Mouse (Mus musculus): ENCODE results near the gene Coa7. TPM values are rescaled to one million over a fixed set of nuclear protein-coding genes. Genes with fewer than 3 reads are reported as not detected.
A peak's percentile ranks its signal among the peaks of the same experiment; 100 is the strongest.

Gene Coa7
- 45.6 and 55.2 TPM in 2 replicates for polyA plus RNA-seq (2015; fragmentation: Nextera tagmentation; extraction: Ambion mirVana)

- peak; percentile 95 for ATAC-seq (ENCODE audit: insufficient read depth, low FRiP score)
- WGBS: under 1% methylated on average over 45 of the region's 45 CpGs
- Histone ChIP-seq H3K27ac (ENCODE audit: low read length) (peak within 1 kb of the TSS; percentile 96), H3K9ac (ENCODE audit: low read length) (peak within 1 kb of the TSS; percentile 80), H3K36me3 (ENCODE audit: control insufficient read depth, insufficient read depth, low read length) (no peaks in the 10 kb centered on the region), H3K27me3 (ENCODE audit: control insufficient read depth, insufficient read depth, low read length) (no peaks in the 10 kb centered on the region), H3K4me3 (replicated peaks; ENCODE audit: low read length) (peak within 1 kb of the TSS; percentile 64), H3K9me3 (replicated peaks; ENCODE audit: control insufficient read depth, low read length) (no peaks in the 10 kb centered on the region), H3K4me2 (ENCODE audit: low read depth, low read length) (peak within 1 kb of the TSS; percentile 66), H3K4me1 (ENCODE audit: control insufficient read depth, insufficient read depth, low read length) (peaks cover 5% of the 10 kb centered on the region; the same call in 1 of the 2 replicates)
Measured at GRCm38 (mm10) chr4:108327730-108328484, at the start of gene Coa7. Gene Coa7, plus strand, starts transcription at chr4:108328140.

- Histone ChIP-seq H3K4me2 (ENCODE audit: low read depth, low read length) (peak overlapping the region; percentile 87), H3K27me3 (ENCODE audit: control insufficient read depth, insufficient read depth, low read length) (no peaks in the 10 kb centered on the region), H3K4me1 (ENCODE audit: control insufficient read depth, insufficient read depth, low read length) (peaks cover 12% of the 10 kb centered on the region), H3K9ac (ENCODE audit: low read length) (peak overlapping the region; percentile 96), H3K27ac (ENCODE audit: low read length) (peak overlapping the region; percentile 91), H3K36me3 (ENCODE audit: control insufficient read depth, insufficient read depth, low read length) (no peaks in the 10 kb centered on the region), H3K4me3 (replicated peaks; ENCODE audit: low read length) (peak overlapping the region; percentile 95), H3K9me3 (replicated peaks; ENCODE audit: control insufficient read depth, low read length) (0 out of 2 replicates have a peak, but pooled peaks cover under 1% of the 10 kb centered on the region)
- ATAC-seq (ENCODE audit: insufficient read depth, low FRiP score): no peak; the same call in 1 of the 2 replicates
- WGBS: 2% methylated on average over 14 of the region's 14 CpGs
Measured at GRCm38 (mm10) chr4:108300266-108300665, 27.7 kb upstream of the Coa7 start.

GRCm38 (mm10) chr4:108300670-108301373, 27.1 kb upstream of the Coa7 start, which contains the start of gene Zyg11b:
Gene Zyg11b, minus strand, starts transcription at chr4:108301096.
- Histone ChIP-seq H3K27ac (ENCODE audit: low read length) (peak within 1 kb of the TSS; percentile 91), H3K4me2 (ENCODE audit: low read depth, low read length) (peak within 1 kb of the TSS; percentile 87), H3K36me3 (ENCODE audit: control insufficient read depth, insufficient read depth, low read length) (no peaks in the 10 kb centered on the region), H3K9me3 (replicated peaks; ENCODE audit: control insufficient read depth, low read length) (0 out of 2 replicates have a peak, but pooled peaks cover 3% of the 10 kb centered on the region), H3K9ac (ENCODE audit: low read length) (peak within 1 kb of the TSS; percentile 96), H3K4me1 (ENCODE audit: control insufficient read depth, insufficient read depth, low read length) (peaks cover 12% of the 10 kb centered on the region), H3K4me3 (replicated peaks; ENCODE audit: low read length) (peak within 1 kb of the TSS; percentile 95), H3K27me3 (ENCODE audit: control insufficient read depth, insufficient read depth, low read length) (no peaks in the 10 kb centered on the region)
- under 1% methylated on average over 58 of the region's 58 CpGs for WGBS
- ATAC-seq (ENCODE audit: insufficient read depth, low FRiP score): peak; percentile 98

- Histone ChIP-seq H3K36me3 (ENCODE audit: control insufficient read depth, insufficient read depth, low read length) (no peaks in the 10 kb centered on the region), H3K4me2 (ENCODE audit: low read depth, low read length) (no peak overlapping the region), H3K4me3 (replicated peaks; ENCODE audit: low read length) (no peak overlapping the region), H3K27ac (ENCODE audit: low read length) (no peak overlapping the region), H3K9me3 (replicated peaks; ENCODE audit: control insufficient read depth, low read length) (0 out of 2 replicates have a peak, but pooled peaks cover 3% of the 10 kb centered on the region), H3K4me1 (ENCODE audit: control insufficient read depth, insufficient read depth, low read length) (peaks cover 12% of the 10 kb centered on the region), H3K9ac (ENCODE audit: low read length) (no peak overlapping the region), H3K27me3 (ENCODE audit: control insufficient read depth, insufficient read depth, low read length) (no peaks in the 10 kb centered on the region)
- ATAC-seq (ENCODE audit: insufficient read depth, low FRiP score): no peak
- WGBS: 74% methylated on average over 5 of the region's 5 CpGs
Measured at GRCm38 (mm10) chr4:108302296-108302890, 25.5 kb upstream of the Coa7 start.

GRCm38 (mm10) chr4:108310706-108311105, 17.2 kb upstream of the Coa7 start:
- Histone ChIP-seq H3K4me3 (replicated peaks; ENCODE audit: low read length) (no peak overlapping the region), H3K36me3 (ENCODE audit: control insufficient read depth, insufficient read depth, low read length) (no peaks in the 10 kb centered on the region), H3K9ac (ENCODE audit: low read length) (no peak overlapping the region), H3K9me3 (replicated peaks; ENCODE audit: control insufficient read depth, low read length) (no peaks in the 10 kb centered on the region), H3K4me2 (ENCODE audit: low read depth, low read length) (no peak overlapping the region), H3K4me1 (ENCODE audit: control insufficient read depth, insufficient read depth, low read length) (no peaks in the 10 kb centered on the region), H3K27ac (ENCODE audit: low read length) (no peak overlapping the region), H3K27me3 (ENCODE audit: control insufficient read depth, insufficient read depth, low read length) (no peaks in the 10 kb centered on the region)
- no peak for ATAC-seq (ENCODE audit: insufficient read depth, low FRiP score)
- WGBS: 67% methylated on average over 6 of the region's 6 CpGs

- no peak overlapping the region for H3K4me2 ChIP-seq (ENCODE audit: low read depth, low read length)
- WGBS: 48% methylated on average over 5 of the region's 5 CpGs
- no peaks in the 10 kb centered on the region for H3K4me1 ChIP-seq (ENCODE audit: control insufficient read depth, insufficient read depth, low read length)
- H3K9ac ChIP-seq (ENCODE audit: low read length): no peak overlapping the region
- H3K9me3 ChIP-seq (replicated peaks; ENCODE audit: control insufficient read depth, low read length): no peaks in the 10 kb centered on the region
- no peak overlapping the region for H3K4me3 ChIP-seq (replicated peaks; ENCODE audit: low read length)
- H3K27ac ChIP-seq (ENCODE audit: low read length): no peak overlapping the region
- no peaks in the 10 kb centered on the region for H3K36me3 ChIP-seq (ENCODE audit: control insufficient read depth, insufficient read depth, low read length)
- H3K27me3 ChIP-seq (ENCODE audit: control insufficient read depth, insufficient read depth, low read length): no peaks in the 10 kb centered on the region
- ATAC-seq (ENCODE audit: insufficient read depth, low FRiP score): no peak
Measured at GRCm38 (mm10) chr4:108314041-108314440, 13.9 kb upstream of the Coa7 start.

- H3K4me2 ChIP-seq (ENCODE audit: low read depth, low read length): no peak overlapping the region
- H3K4me3 ChIP-seq (replicated peaks; ENCODE audit: low read length): no peak overlapping the region
- H3K9ac ChIP-seq (ENCODE audit: low read length): no peak overlapping the region
- no peaks in the 10 kb centered on the region for H3K27me3 ChIP-seq (ENCODE audit: control insufficient read depth, insufficient read depth, low read length)
- H3K4me1 ChIP-seq (ENCODE audit: control insufficient read depth, insufficient read depth, low read length): no peaks in the 10 kb centered on the region
- no peaks in the 10 kb centered on the region for H3K9me3 ChIP-seq (replicated peaks; ENCODE audit: control insufficient read depth, low read length)
- no peaks in the 10 kb centered on the region for H3K36me3 ChIP-seq (ENCODE audit: control insufficient read depth, insufficient read depth, low read length)
- ATAC-seq (ENCODE audit: insufficient read depth, low FRiP score): no peak
- WGBS: 75% methylated on average over 12 of the region's 12 CpGs
- H3K27ac ChIP-seq (ENCODE audit: low read length): no peak overlapping the region
Measured at GRCm38 (mm10) chr4:108317656-108318605, 10.0 kb upstream of the Coa7 start.
